Comparison of ENCODE assay signal across 11 mouse cellular contexts in the genomic region with DNA sequence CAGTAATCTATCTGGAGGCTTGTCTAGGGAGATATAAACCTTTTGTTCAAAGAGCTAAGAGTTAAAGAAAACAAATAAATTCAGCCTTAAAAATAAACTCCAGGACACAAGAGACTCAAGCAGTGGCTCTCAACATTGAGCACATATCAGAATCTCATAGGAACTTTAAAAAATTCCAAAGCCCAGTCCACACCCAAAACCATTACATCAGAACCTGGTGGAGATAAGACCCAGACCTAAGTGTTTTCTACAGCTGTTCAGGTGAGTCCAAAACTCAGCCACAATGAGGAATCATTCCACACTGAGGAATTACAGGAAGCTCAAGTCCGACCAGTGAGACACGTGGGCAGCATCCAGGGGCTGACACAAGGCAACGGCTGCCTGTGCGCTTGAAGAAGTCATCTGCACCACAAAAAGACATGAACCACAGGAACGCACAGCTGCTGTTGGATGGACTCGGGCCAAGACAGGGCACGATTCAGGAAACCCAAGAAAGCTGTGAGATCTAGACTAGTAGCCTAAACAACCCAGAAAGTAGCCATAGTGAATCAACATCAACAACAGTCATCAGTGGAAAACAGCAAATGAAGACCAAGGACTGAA.
DNase-seq lines count a peak whose midpoint lies in the region; ATAC-seq and TF ChIP-seq lines count a peak whose summit lies in the region.
"Had no signal": no experiment of that assay in that cellular context is flagged by ENCODE, and none has a peak within 500 bp of the region (broad histone marks: within the 10 kb centered on the region; RNA-seq: fewer than 3 reads in every experiment).

No protein-coding gene starts in this region.

- H3K4me2 ChIP-seq in heart, embryonic 12.5 days = no peak overlapping the region
- H3K4me2 ChIP-seq in hindbrain, embryonic 16.5 days (ENCODE audit: low read length) = no peak overlapping the region
- H3K4me2 ChIP-seq in forebrain, embryonic 13.5 days = no peak overlapping the region
- H3K4me2 ChIP-seq: kidney, embryonic 15.5 days; limb, embryonic 15.5 days had no signal

- TF ChIP-seq CTCF in ES-Bruce4 (IDR thresholded peaks at IDR 0.05; ENCODE audit: low read depth, low read length) = no peak

- peak; percentile 96 for DNase-seq in heart, adult 11 months
- DNase-seq in thymus, adult 18-20 months = peak; percentile 38 to 42
- no peak for DNase-seq in kidney, postnatal 4 days

- H3K27me3 ChIP-seq in heart, embryonic 12.5 days (replicated peaks) = no peaks in the 10 kb centered on the region
- no peaks in the 10 kb centered on the region for H3K27me3 ChIP-seq in ES-Bruce4 (ENCODE audit: control insufficient read depth, insufficient read depth, low read length, poor library complexity, severe bottlenecking)
- H3K27me3 ChIP-seq in hindbrain, embryonic 16.5 days (replicated peaks; ENCODE audit: control insufficient read depth, insufficient read depth, low read length) = no peaks in the 10 kb centered on the region
- H3K27me3 ChIP-seq in forebrain, embryonic 13.5 days = no peaks in the 10 kb centered on the region
- H3K27me3 ChIP-seq: kidney, embryonic 15.5 days; limb, embryonic 15.5 days; megakaryocyte, embryonic 14.5 days had no signal

- peaks cover 4% of the 10 kb centered on the region; the same call in 1 of the 2 replicates for H3K36me3 ChIP-seq in heart, embryonic 12.5 days
- no peaks in the 10 kb centered on the region for H3K36me3 ChIP-seq in ES-Bruce4 (ENCODE audit: control insufficient read depth, insufficient read depth, low read length, poor library complexity, severe bottlenecking)
- H3K36me3 ChIP-seq in hindbrain, embryonic 16.5 days (ENCODE audit: control insufficient read depth, insufficient read depth, low read length) = no peaks in the 10 kb centered on the region
- H3K36me3 ChIP-seq in forebrain, embryonic 13.5 days (ENCODE audit: poor library complexity, severe bottlenecking) = no peaks in the 10 kb centered on the region
- H3K36me3 ChIP-seq: kidney, embryonic 15.5 days; limb, embryonic 15.5 days had no signal

- TF ChIP-seq POLR2A in ES-Bruce4 (IDR thresholded peaks at IDR 0.05; ENCODE audit: insufficient read depth, low read length) = no peak

- 0 out of 2 replicates have a peak, but pooled peaks have one; percentile 18 for TF ChIP-seq EP300 in ES-Bruce4 (IDR thresholded peaks at IDR 0.05; ENCODE audit: insufficient read depth, low read depth, low read length)

- H3K9me3 ChIP-seq in heart, embryonic 12.5 days (replicated peaks) = no peaks in the 10 kb centered on the region
- H3K9me3 ChIP-seq in ES-Bruce4 (replicated peaks; ENCODE audit: control insufficient read depth, insufficient read depth, low read length, poor library complexity, severe bottlenecking) = no peaks in the 10 kb centered on the region
- H3K9me3 ChIP-seq in hindbrain, embryonic 16.5 days (ENCODE audit: control insufficient read depth, low read length) = no peaks in the 10 kb centered on the region
- H3K9me3 ChIP-seq in forebrain, embryonic 13.5 days (replicated peaks) = no peaks in the 10 kb centered on the region
- H3K9me3 ChIP-seq: kidney, embryonic 15.5 days; limb, embryonic 15.5 days; megakaryocyte, embryonic 14.5 days had no signal

- H3K9ac ChIP-seq in heart, embryonic 12.5 days = no peak overlapping the region
- no peak overlapping the region for H3K9ac ChIP-seq in ES-Bruce4 (ENCODE audit: low read depth, poor library complexity, severe bottlenecking)
- H3K9ac ChIP-seq in hindbrain, embryonic 16.5 days (ENCODE audit: low read depth, low read length) = no peak overlapping the region
- no peak overlapping the region for H3K9ac ChIP-seq in forebrain, embryonic 13.5 days
- H3K9ac ChIP-seq: kidney, embryonic 15.5 days; limb, embryonic 15.5 days had no signal

- no peak overlapping the region for H3K27ac ChIP-seq in heart, embryonic 12.5 days (ENCODE audit: poor library complexity, severe bottlenecking)
- H3K27ac ChIP-seq in ES-Bruce4 (ENCODE audit: insufficient read depth, low read length) = no peak overlapping the region
- no peak overlapping the region for H3K27ac ChIP-seq in hindbrain, embryonic 16.5 days (ENCODE audit: low read depth, low read length)
- H3K27ac ChIP-seq in forebrain, embryonic 13.5 days = no peak overlapping the region
- H3K27ac ChIP-seq: kidney, embryonic 15.5 days; limb, embryonic 15.5 days had no signal

- WGBS in heart, embryonic 12.5 days = 89% methylated on average over 7 of the region's 7 CpGs
- WGBS in hindbrain, embryonic 16.5 days = 85% methylated on average over 7 of the region's 7 CpGs
- 93% methylated on average over 7 of the region's 7 CpGs for WGBS in forebrain, embryonic 13.5 days

- no peak overlapping the region for H3K4me3 ChIP-seq in heart, embryonic 12.5 days
- no peak overlapping the region for H3K4me3 ChIP-seq in ES-Bruce4 (ENCODE audit: low read depth, low read length)
- H3K4me3 ChIP-seq in hindbrain, embryonic 16.5 days (ENCODE audit: low read length) = no peak overlapping the region
- H3K4me3 ChIP-seq in forebrain, embryonic 13.5 days = no peak overlapping the region
- H3K4me3 ChIP-seq: kidney, embryonic 15.5 days; limb, embryonic 15.5 days; megakaryocyte, embryonic 14.5 days had no signal

- H3K4me1 ChIP-seq in heart, embryonic 12.5 days (replicated peaks) = no peaks in the 10 kb centered on the region
- H3K4me1 ChIP-seq in ES-Bruce4 (ENCODE audit: control insufficient read depth, insufficient read depth, low read length) = no peaks in the 10 kb centered on the region
- no peaks in the 10 kb centered on the region for H3K4me1 ChIP-seq in hindbrain, embryonic 16.5 days (ENCODE audit: control insufficient read depth, insufficient read depth, low read depth, low read length)
- H3K4me1 ChIP-seq in forebrain, embryonic 13.5 days = no peaks in the 10 kb centered on the region
- H3K4me1 ChIP-seq: kidney, embryonic 15.5 days; limb, embryonic 15.5 days had no signal

- ATAC-seq in heart, embryonic 12.5 days (ENCODE audit: insufficient number of reproducible peaks, low FRiP score) = no peak
- peak; percentile 80 for ATAC-seq in granulocyte monocyte progenitor cell, adult 5-6 weeks (replicated peaks; ENCODE audit: poor library complexity, severe bottlenecking)
- ATAC-seq in hindbrain, embryonic 16.5 days = no peak
- ATAC-seq in forebrain, embryonic 13.5 days = no peak

Comparison
In these comparisons a context has a peak if more than half of its experiments do, and no peak if none do; other contexts are left out.
1. DNase-seq: peak in heart, adult 11 months (single experiment) and thymus, adult 18-20 months (2 of 2); none in kidney, postnatal 4 days (0 of 2).